Mouse (Mus musculus) kidney, postnatal 0 days (tissue): ENCODE data around the gene Gm42417. TPM values are rescaled to one million over a fixed set of nuclear protein-coding genes. Genes with fewer than 3 reads are reported as not detected.
A peak's percentile ranks its signal among the peaks of the same experiment; 100 is the strongest.

Experiments
- ATAC-seq: fragments of 200-750 bp; cut with Nextera tagmentation; replicated peaks from 2 replicates; pipeline ENCODE4 v1.8.0; 2017; ENCODE audit warnings: low read depth, moderate number of reproducible peaks, moderate TSS enrichment, moderate library complexity; ENCODE audit not compliant: low FRiP score
- DNase-seq: peaks from one replicate; pipeline ENCODE4 v3.0.0-alpha.2; 2016; ENCODE audit warnings: low spot score
- H3K27ac ChIP-seq: fragments of 300-500 bp; sonication (generic); 2 replicates; pipeline ENCODE4 v1.5.1; 2014; ENCODE audit warnings: mild to moderate bottlenecking
- H3K27me3 ChIP-seq: fragments of 300-500 bp; sonication (generic); 2 replicates; pipeline ENCODE4 v1.6.1; 2014; ENCODE audit warnings: low read length, mixed read lengths; ENCODE audit not compliant: insufficient read depth
- H3K36me3 ChIP-seq: fragments of 300-500 bp; sonication (generic); 2 replicates; pipeline ENCODE4 v1.6.1; 2014; ENCODE audit warnings: low read length, mixed read lengths; ENCODE audit not compliant: insufficient read depth
- H3K4me1 ChIP-seq: fragments of 300-500 bp; sonication (generic); replicated peaks from 2 replicates; pipeline ENCODE4 v1.6.1; 2014; ENCODE audit warnings: antibody characterized with exemption, low read length, mixed read lengths; ENCODE audit not compliant: insufficient read depth
- H3K4me2 ChIP-seq: fragments of 300-500 bp; sonication (generic); 2 replicates; pipeline ENCODE4 v1.6.1; 2014; ENCODE audit warnings: mild to moderate bottlenecking, low read length, moderate library complexity, mixed read lengths
- H3K4me3 ChIP-seq: fragments of 300-500 bp; sonication (generic); replicated peaks from 2 replicates; pipeline ENCODE4 v1.5.1; 2014; ENCODE audit warnings: low read depth, low read length
- H3K9ac ChIP-seq: fragments of 300-500 bp; sonication (generic); 2 replicates; pipeline ENCODE4 v1.6.1; 2014; ENCODE audit warnings: low read depth, low read length
- H3K9me3 ChIP-seq: fragments of 300-500 bp; sonication (generic); replicated peaks from 2 replicates; pipeline ENCODE4 v1.6.1; 2016; ENCODE audit warnings: low read length, inconsistent platforms, mixed read lengths
- CTCF ChIP-seq: IDR thresholded peaks from 2 replicates; pipeline ENCODE4 v1.5.1; 2016; ENCODE audit warnings: antibody characterized with exemption, low read depth, mild to moderate bottlenecking, moderate library complexity
- WGBS: fragments of 180-500 bp; shearing (Covaris S2); extraction: QIAGEN DNeasy Blood & Tissue Kit; methylation state at CpG from one replicate; pipeline ENCODE4 v1.1.7; 2014; 5-methylcytosine and 5-hydroxymethylcytosine counted together
- polyA plus RNA-seq: library from polyadenylated mRNA; unstranded; fragments of >200 nt; fragmentation: Nextera tagmentation; extraction: Ambion mirVana; gene quantifications from 2 replicates; pipeline ENCODE4 v1.2.1, GENCODE M21; 2015

Gm42417 gene
- polyA plus RNA-seq, 1 experiment from 2014 or later, result not detected

- H3K4me1 ChIP-seq, result no peaks in the 10 kb centered on the region
- H3K36me3 ChIP-seq, result peaks cover 55% of the 10 kb centered on the region
- TF ChIP-seq CTCF, result no peak
- H3K27me3 ChIP-seq, result no peaks in the 10 kb centered on the region
- no peak overlapping the region for H3K9ac ChIP-seq
- no peak overlapping the region for H3K4me3 ChIP-seq
- 47% methylated on average over 9 of the region's 9 CpGs for WGBS
- no peaks in the 10 kb centered on the region for H3K9me3 ChIP-seq
- H3K4me2 ChIP-seq, result no peak overlapping the region
- DNase-seq, result no peak
- no peak overlapping the region for H3K27ac ChIP-seq
- no peak for ATAC-seq
Measured at GRCm38 (mm10) chr1:36523332-36524013, 15.8 kb downstream of the Gm42417 start.

GRCm38 (mm10) chr1:36522210-36522609 lies 17.0 kb downstream of the Gm42417 start:
- Histone ChIP-seq H3K27me3 (no peaks in the 10 kb centered on the region), H3K4me1 (no peaks in the 10 kb centered on the region), H3K4me2 (no peak overlapping the region), H3K4me3 (no peak overlapping the region), H3K36me3 (peaks cover 57% of the 10 kb centered on the region), H3K9ac (no peak overlapping the region), H3K9me3 (no peaks in the 10 kb centered on the region), H3K27ac (no peak overlapping the region)
- DNase-seq (no peak), ATAC-seq (no peak)
- WGBS, result 87% methylated on average over 7 of the region's 7 CpGs
- no peak for TF ChIP-seq CTCF

GRCm38 (mm10) chr1:36519626-36520025 lies 19.6 kb downstream of the Gm42417 start:
- no peaks in the 10 kb centered on the region for H3K9me3 ChIP-seq
- H3K27me3 ChIP-seq, result no peaks in the 10 kb centered on the region
- H3K4me3 ChIP-seq, result no peak overlapping the region
- TF ChIP-seq CTCF, result no peak
- DNase-seq, result no peak
- peaks cover 43% of the 10 kb centered on the region for H3K36me3 ChIP-seq
- WGBS, result 64% methylated on average over 11 of the region's 11 CpGs
- no peak overlapping the region for H3K4me2 ChIP-seq
- H3K27ac ChIP-seq, result no peak overlapping the region
- no peak overlapping the region for H3K9ac ChIP-seq
- H3K4me1 ChIP-seq, result peaks cover 3% of the 10 kb centered on the region; the same call in 1 of the 2 replicates
- ATAC-seq, result no peak

GRCm38 (mm10) chr1:36518259-36518658 lies 21.0 kb downstream of the Gm42417 start:
- ATAC-seq, result peak; percentile 53

GRCm38 (mm10) chr1:36513718-36514117 lies 25.5 kb downstream of the Gm42417 start:
- H3K9ac ChIP-seq, result no peak overlapping the region
- H3K4me2 ChIP-seq, result peak overlapping the region; percentile 96
- H3K27me3 ChIP-seq, result no peaks in the 10 kb centered on the region
- WGBS, result 60% methylated on average over 2 of the region's 2 CpGs
- peak; percentile 68 for TF ChIP-seq CTCF
- peak; percentile 48 for DNase-seq
- no peak overlapping the region for H3K27ac ChIP-seq
- peaks cover 14% of the 10 kb centered on the region; the same call in 1 of the 2 replicates for H3K4me1 ChIP-seq
- peak overlapping the region; percentile 96 for H3K4me3 ChIP-seq
- H3K9me3 ChIP-seq, result no peaks in the 10 kb centered on the region
- H3K36me3 ChIP-seq, result peaks cover 5% of the 10 kb centered on the region; the same call in 1 of the 2 replicates
- ATAC-seq, result no peak

More at GRCm38 (mm10) chr1:36518259-36518658, 21.0 kb downstream of the Gm42417 start:
- no peak overlapping the region for H3K4me3 ChIP-seq
- H3K4me1 ChIP-seq, result peaks cover 9% of the 10 kb centered on the region; the same call in 1 of the 2 replicates
- no peak for TF ChIP-seq CTCF
- WGBS, result 70% methylated on average over 3 of the region's 3 CpGs
- DNase-seq, result no peak
- H3K27me3 ChIP-seq, result no peaks in the 10 kb centered on the region
- no peak overlapping the region for H3K9ac ChIP-seq
- no peaks in the 10 kb centered on the region for H3K9me3 ChIP-seq
- H3K4me2 ChIP-seq, result no peak overlapping the region
- peaks cover 32% of the 10 kb centered on the region for H3K36me3 ChIP-seq
- H3K27ac ChIP-seq, result no peak overlapping the region

- H3K27ac ChIP-seq, result no peak overlapping the region
- H3K4me2 ChIP-seq, result peak overlapping the region; percentile 96
- peak overlapping the region; percentile 96 for H3K4me3 ChIP-seq
- no peaks in the 10 kb centered on the region for H3K9me3 ChIP-seq
- ATAC-seq (no peak), DNase-seq (no peak)
- H3K27me3 ChIP-seq, result no peaks in the 10 kb centered on the region
- H3K36me3 ChIP-seq, result 0 out of 2 replicates have a peak, but pooled peaks cover under 1% of the 10 kb centered on the region
- H3K4me1 ChIP-seq, result peaks cover 14% of the 10 kb centered on the region; the same call in 1 of the 2 replicates
- no peak for TF ChIP-seq CTCF
- 10% methylated on average over 1 of the region's 1 CpGs for WGBS
- peak overlapping the region; percentile 95; the same call in 1 of the 2 replicates for H3K9ac ChIP-seq
Measured at GRCm38 (mm10) chr1:36513310-36513709, 25.9 kb downstream of the Gm42417 start.
